Mouse (Mus musculus) adrenal gland, postnatal 4 days (tissue): ENCODE measurements around the gene Ccl24. TPM values are rescaled to one million over a fixed set of nuclear protein-coding genes. Genes with fewer than 3 reads are reported as not detected.
"Not testable (repeated sequence)": the region's sequence is repeated elsewhere in the genome, so short reads cannot be mapped to it uniquely, and the experiment has no call there.

Experiments
- DNase-seq, 2 experiments: peaks; one replicate each; pipeline ENCODE4 v3.0.0; 2021 to 2022; ENCODE audit warnings: low spot score in 2 of 2, mixed read lengths in 2 of 2
- long read RNA-seq, 2 experiments: library from polyadenylated mRNA; stranded (forward); transcript quantifications; one replicate each; pipeline ENCODE4 v2.0.0; 2021
- total RNA-seq, 2 experiments: library from RNA; stranded (reverse); gene quantifications; 2 replicates each; pipeline ENCODE4 v1.2.3; 2021

The Ccl24 gene
- 1 to 10 TPM; 2.4 to 3.0 TPM for total RNA-seq
- long read RNA-seq, experiment 1, partial matches to known transcripts = 0 of 3 reads
- long read RNA-seq, experiment 1, other reads (novel, unspliced or antisense) = 0 of 3 reads
- long read RNA-seq, experiment 2, partial matches to known transcripts = 1 of 1 reads
- long read RNA-seq, experiment 2, other reads (novel, unspliced or antisense) = 0 of 1 reads

GRCm38 (mm10) chr5:135573006-135573405, at the start of gene Ccl24:
Gene Ccl24, minus strand, starts transcription at chr5:135573049.
- no peak for DNase-seq

- DNase-seq = no peak
Measured at GRCm38 (mm10) chr5:135621725-135622124, 48.9 kb upstream of the Ccl24 start.

GRCm38 (mm10) chr5:135620526-135620925, 47.7 kb upstream of the Ccl24 start:
- no peak for DNase-seq

- not testable (repeated sequence) for DNase-seq
Measured at GRCm38 (mm10) chr5:135619741-135620140, 46.9 kb upstream of the Ccl24 start.

- no peak for DNase-seq
Measured at GRCm38 (mm10) chr5:135609794-135610193, 36.9 kb upstream of the Ccl24 start.

GRCm38 (mm10) chr5:135607581-135607980, 34.7 kb upstream of the Ccl24 start:
- no peak for DNase-seq

- DNase-seq = not testable (repeated sequence)
Measured at GRCm38 (mm10) chr5:135606717-135607116, 33.9 kb upstream of the Ccl24 start.

- not testable (repeated sequence) for DNase-seq
Measured at GRCm38 (mm10) chr5:135604643-135605042, 31.8 kb upstream of the Ccl24 start.

- no peak for DNase-seq
Measured at GRCm38 (mm10) chr5:135589996-135590784, 17.3 kb upstream of the Ccl24 start.

- DNase-seq = no peak
Measured at GRCm38 (mm10) chr5:135587764-135588163, 14.9 kb upstream of the Ccl24 start.

- DNase-seq = no peak
Measured at GRCm38 (mm10) chr5:135585691-135586090, 12.8 kb upstream of the Ccl24 start.

- DNase-seq = no peak
Measured at GRCm38 (mm10) chr5:135582330-135582729, 9.5 kb upstream of the Ccl24 start.

- DNase-seq = no peak
Measured at GRCm38 (mm10) chr5:135579331-135579751, 6.5 kb upstream of the Ccl24 start.

- no peak for DNase-seq
Measured at GRCm38 (mm10) chr5:135576055-135576454, 3.2 kb upstream of the Ccl24 start.

GRCm38 (mm10) chr5:135568698-135569097, 4.2 kb downstream of the Ccl24 start:
- DNase-seq = no peak

- no peak for DNase-seq
Measured at GRCm38 (mm10) chr5:135567556-135568265, 5.1 kb downstream of the Ccl24 start.

GRCm38 (mm10) chr5:135563469-135563868, 9.4 kb downstream of the Ccl24 start, which contains the start of gene Ccl26:
Gene Ccl26, minus strand, starts transcription at chr5:135563569.
- DNase-seq = no peak

GRCm38 (mm10) chr5:135557671-135558070, 15.2 kb downstream of the Ccl24 start:
- DNase-seq = no peak

GRCm38 (mm10) chr5:135557051-135557450, 15.8 kb downstream of the Ccl24 start:
- DNase-seq = no peak

GRCm38 (mm10) chr5:135556259-135556658, 16.6 kb downstream of the Ccl24 start:
- no peak for DNase-seq

GRCm38 (mm10) chr5:135551591-135551990, 21.3 kb downstream of the Ccl24 start:
- DNase-seq = no peak

GRCm38 (mm10) chr5:135550910-135551309, 21.9 kb downstream of the Ccl24 start:
- no peak for DNase-seq
